Mouse (Mus musculus): ENCODE data around the gene Alyref. TPM values are rescaled to one million over a fixed set of nuclear protein-coding genes. Genes with fewer than 3 reads are reported as not detected.
A peak's percentile ranks its signal among the peaks of the same experiment; 100 is the strongest.

Gene Alyref
- total and polyA plus RNA-seq, 3 experiments = 122 to 505 (median 280) TPM

- no peaks in the 10 kb centered on the region for H3K9me3 ChIP-seq (replicated peaks)
- ATAC-seq (ENCODE audit: extremely low read depth, insufficient number of reproducible peaks, low FRiP score, poor library complexity, severe bottlenecking) = peak; percentile 32; the same call in 1 of the 2 replicates
- DNase-seq (ENCODE audit: low spot score) = no peak
- no peaks in the 10 kb centered on the region for H3K27me3 ChIP-seq (ENCODE audit: insufficient read depth, low read length)
- no peak overlapping the region for H3K4me3 ChIP-seq (ENCODE audit: low read depth, low read length)
- no peak for TF ChIP-seq GATA2 (IDR thresholded peaks at IDR 0.05; ENCODE audit: borderline replicate concordance, low read depth, low read length)
- no peak for TF ChIP-seq GATA1 (IDR thresholded peaks at IDR 0.05; ENCODE audit: borderline replicate concordance, low read length)
- no peak for TF ChIP-seq CTCF (IDR thresholded peaks at IDR 0.05; ENCODE audit: low read depth, low read length)
- TF ChIP-seq POLR2AphosphoS5 (IDR thresholded peaks at IDR 0.05; ENCODE audit: insufficient replicate concordance, low read depth, low read length) = no peak
- peaks cover 73% of the 10 kb centered on the region for H3K36me3 ChIP-seq (replicated peaks)
- H3K4me1 ChIP-seq (ENCODE audit: insufficient read depth, low read depth, low read length) = peaks cover 36% of the 10 kb centered on the region
Observed at GRCm38 (mm10) chr11:120547469-120547868, 50.7 kb downstream of the Alyref start.

- H3K36me3 ChIP-seq (replicated peaks) = peaks cover 74% of the 10 kb centered on the region
- H3K9me3 ChIP-seq (replicated peaks) = no peaks in the 10 kb centered on the region
- no peak overlapping the region for H3K4me3 ChIP-seq (ENCODE audit: low read depth, low read length)
- no peaks in the 10 kb centered on the region for H3K27me3 ChIP-seq (ENCODE audit: insufficient read depth, low read length)
- TF ChIP-seq TAL1 (conservative IDR thresholded peaks at IDR 0.05; ENCODE audit: low read depth, low read length) (no peak), CTCF (IDR thresholded peaks at IDR 0.05; ENCODE audit: low read depth, low read length) (no peak), GATA2 (IDR thresholded peaks at IDR 0.05; ENCODE audit: borderline replicate concordance, low read depth, low read length) (no peak), GATA1 (IDR thresholded peaks at IDR 0.05; ENCODE audit: borderline replicate concordance, low read length) (no peak), POLR2AphosphoS5 (IDR thresholded peaks at IDR 0.05; ENCODE audit: insufficient replicate concordance, low read depth, low read length) (no peak)
- DNase-seq (ENCODE audit: low spot score) = no peak
- H3K4me1 ChIP-seq (ENCODE audit: insufficient read depth, low read depth, low read length) = peaks cover 39% of the 10 kb centered on the region
- ATAC-seq (ENCODE audit: extremely low read depth, insufficient number of reproducible peaks, low FRiP score, poor library complexity, severe bottlenecking) = no peak
Observed at GRCm38 (mm10) chr11:120545964-120546363, 52.2 kb downstream of the Alyref start.

GRCm38 (mm10) chr11:120542376-120542775 lies 55.8 kb downstream of the Alyref start:
- H3K36me3 ChIP-seq (replicated peaks) = peaks cover 59% of the 10 kb centered on the region
- no peaks in the 10 kb centered on the region for H3K9me3 ChIP-seq (replicated peaks)
- TF ChIP-seq GATA1 (IDR thresholded peaks at IDR 0.05; ENCODE audit: borderline replicate concordance, low read length) = no peak
- TF ChIP-seq GATA2 (IDR thresholded peaks at IDR 0.05; ENCODE audit: borderline replicate concordance, low read depth, low read length) = no peak
- TF ChIP-seq CTCF (IDR thresholded peaks at IDR 0.05; ENCODE audit: low read depth, low read length) = no peak
- TF ChIP-seq TAL1 (conservative IDR thresholded peaks at IDR 0.05; ENCODE audit: low read depth, low read length) = no peak
- no peak for TF ChIP-seq POLR2AphosphoS5 (IDR thresholded peaks at IDR 0.05; ENCODE audit: insufficient replicate concordance, low read depth, low read length)
- peaks cover 26% of the 10 kb centered on the region for H3K4me1 ChIP-seq (ENCODE audit: insufficient read depth, low read depth, low read length)
- no peak overlapping the region for H3K4me3 ChIP-seq (ENCODE audit: low read depth, low read length)
- ATAC-seq (ENCODE audit: extremely low read depth, insufficient number of reproducible peaks, low FRiP score, poor library complexity, severe bottlenecking) = no peak
- DNase-seq (ENCODE audit: low spot score) = no peak
- peaks cover 21% of the 10 kb centered on the region for H3K27me3 ChIP-seq (ENCODE audit: insufficient read depth, low read length)

Other genes starting within 250 kb of the Alyref start
Only the 20 nearest of the 35 such genes appear.
- gene Mrpl12, start 113.8 kb downstream of the Alyref start, total RNA-seq (2014; fragmentation: Nextera tagmentation) = 60.5 and 63.2 TPM in 2 replicates
- 125 and 140 TPM in 2 replicates for gene Mrpl12, start 113.8 kb downstream of the Alyref start, total RNA-seq (2017)
- 514 and 633 TPM in 2 replicates for gene Mrpl12, start 113.8 kb downstream of the Alyref start, polyA plus RNA-seq (2012)
- gene Slc25a10, start 106.5 kb downstream of the Alyref start, total RNA-seq (2014; fragmentation: Nextera tagmentation) = 18.2 and 18.7 TPM in 2 replicates
- gene Slc25a10, start 106.5 kb downstream of the Alyref start, total RNA-seq (2017) = 22.1 and 27.6 TPM in 2 replicates
- 38.7 and 45.3 TPM in 2 replicates for gene Slc25a10, start 106.5 kb downstream of the Alyref start, polyA plus RNA-seq (2012)
- not detected in 2 replicates for gene Gcgr, start 67.7 kb downstream of the Alyref start, total RNA-seq (2014; fragmentation: Nextera tagmentation)
- gene Gcgr, start 67.7 kb downstream of the Alyref start, total RNA-seq (2017) = not detected in 2 replicates
- not detected in 2 replicates for gene Gcgr, start 67.7 kb downstream of the Alyref start, polyA plus RNA-seq (2012)
- gene Mcrip1, start 48.6 kb downstream of the Alyref start, total RNA-seq (2014; fragmentation: Nextera tagmentation) = 53.8 and 64.3 TPM in 2 replicates
- 19.2 and 20.9 TPM in 2 replicates for gene Mcrip1, start 48.6 kb downstream of the Alyref start, total RNA-seq (2017)
- 176 and 205 TPM in 2 replicates for gene Mcrip1, start 48.6 kb downstream of the Alyref start, polyA plus RNA-seq (2012)
- gene Ppp1r27, start 47.2 kb downstream of the Alyref start, total RNA-seq (2014; fragmentation: Nextera tagmentation) = not detected in 2 replicates
- gene Ppp1r27, start 47.2 kb downstream of the Alyref start, total RNA-seq (2017) = not detected in 2 replicates
- not detected in 2 replicates for gene Ppp1r27, start 47.2 kb downstream of the Alyref start, polyA plus RNA-seq (2012)
- gene P4hb, start 25.1 kb downstream of the Alyref start, total RNA-seq (2014; fragmentation: Nextera tagmentation) = 268 and 289 TPM in 2 replicates
- gene P4hb, start 25.1 kb downstream of the Alyref start, total RNA-seq (2017) = 411 and 414 TPM in 2 replicates
- 516 and 719 TPM in 2 replicates for gene P4hb, start 25.1 kb downstream of the Alyref start, polyA plus RNA-seq (2012)
- 354 and 381 TPM in 2 replicates for gene Arhgdia, start 16.7 kb downstream of the Alyref start, total RNA-seq (2014; fragmentation: Nextera tagmentation)
- 155 and 158 TPM in 2 replicates for gene Arhgdia, start 16.7 kb downstream of the Alyref start, total RNA-seq (2017)
- 1,000 and 1,072 TPM in 2 replicates for gene Arhgdia, start 16.7 kb downstream of the Alyref start, polyA plus RNA-seq (2012)
- gene Anapc11, start 56 bp upstream of the Alyref start, total RNA-seq (2014; fragmentation: Nextera tagmentation) = 83.1 and 83.8 TPM in 2 replicates
- gene Anapc11, start 56 bp upstream of the Alyref start, total RNA-seq (2017) = 62.3 and 69.3 TPM in 2 replicates
- 176 and 212 TPM in 2 replicates for gene Anapc11, start 56 bp upstream of the Alyref start, polyA plus RNA-seq (2012)
- gene Npb, start 10.1 kb upstream of the Alyref start, total RNA-seq (2014; fragmentation: Nextera tagmentation) = 1.9 and 2.6 TPM in 2 replicates
- 0.58 TPM in 1 of 2 replicates, not detected in the other for gene Npb, start 10.1 kb upstream of the Alyref start, total RNA-seq (2017)
- 3.2 and 3.8 TPM in 2 replicates for gene Npb, start 10.1 kb upstream of the Alyref start, polyA plus RNA-seq (2012)
- gene Pcyt2, start 19.6 kb upstream of the Alyref start, total RNA-seq (2014; fragmentation: Nextera tagmentation) = 29.0 and 43.1 TPM in 2 replicates
- gene Pcyt2, start 19.6 kb upstream of the Alyref start, total RNA-seq (2017) = 102 and 119 TPM in 2 replicates
- gene Pcyt2, start 19.6 kb upstream of the Alyref start, polyA plus RNA-seq (2012) = 129 and 146 TPM in 2 replicates
- 28.9 and 35.3 TPM in 2 replicates for gene Sirt7, start 26.9 kb upstream of the Alyref start, total RNA-seq (2014; fragmentation: Nextera tagmentation)
- 74.5 and 96.2 TPM in 2 replicates for gene Sirt7, start 26.9 kb upstream of the Alyref start, total RNA-seq (2017)
- gene Sirt7, start 26.9 kb upstream of the Alyref start, polyA plus RNA-seq (2012) = 169 and 256 TPM in 2 replicates
- gene Mafg, start 35.2 kb upstream of the Alyref start, total RNA-seq (2014; fragmentation: Nextera tagmentation) = 16.3 and 17.5 TPM in 2 replicates
- 18.9 and 21.9 TPM in 2 replicates for gene Mafg, start 35.2 kb upstream of the Alyref start, total RNA-seq (2017)
- 29.2 and 38.9 TPM in 2 replicates for gene Mafg, start 35.2 kb upstream of the Alyref start, polyA plus RNA-seq (2012)
- 14.7 and 14.8 TPM in 2 replicates for gene Pycr1, start 45.4 kb upstream of the Alyref start, total RNA-seq (2014; fragmentation: Nextera tagmentation)
- 1.0 and 1.5 TPM in 2 replicates for gene Pycr1, start 45.4 kb upstream of the Alyref start, total RNA-seq (2017)
- gene Pycr1, start 45.4 kb upstream of the Alyref start, polyA plus RNA-seq (2012) = 1.9 and 2.4 TPM in 2 replicates
- gene Myadml2, start 49.8 kb upstream of the Alyref start, total RNA-seq (2014; fragmentation: Nextera tagmentation) = not detected in 2 replicates
- not detected in 2 replicates for gene Myadml2, start 49.8 kb upstream of the Alyref start, total RNA-seq (2017)
- not detected in 2 replicates for gene Myadml2, start 49.8 kb upstream of the Alyref start, polyA plus RNA-seq (2012)
- gene Notum, start 62.8 kb upstream of the Alyref start, total RNA-seq (2014; fragmentation: Nextera tagmentation) = not detected in 2 replicates
- 0.16 TPM in 1 of 2 replicates, not detected in the other for gene Notum, start 62.8 kb upstream of the Alyref start, total RNA-seq (2017)
- not detected in 2 replicates for gene Notum, start 62.8 kb upstream of the Alyref start, polyA plus RNA-seq (2012)
- gene Aspscr1, start 74.6 kb upstream of the Alyref start, total RNA-seq (2014; fragmentation: Nextera tagmentation) = 57.0 and 79.7 TPM in 2 replicates
- gene Aspscr1, start 74.6 kb upstream of the Alyref start, total RNA-seq (2017) = 39.2 and 43.2 TPM in 2 replicates
- 248 and 301 TPM in 2 replicates for gene Aspscr1, start 74.6 kb upstream of the Alyref start, polyA plus RNA-seq (2012)
- 250 and 284 TPM in 2 replicates for gene Cenpx, start 115.4 kb upstream of the Alyref start, total RNA-seq (2014; fragmentation: Nextera tagmentation)
- gene Cenpx, start 115.4 kb upstream of the Alyref start, total RNA-seq (2017) = 67.2 and 81.2 TPM in 2 replicates
- 60.9 and 158 TPM in 2 replicates for gene Cenpx, start 115.4 kb upstream of the Alyref start, polyA plus RNA-seq (2012)
- 6.4 and 12.1 TPM in 2 replicates for gene Lrrc45, start 115.6 kb upstream of the Alyref start, total RNA-seq (2014; fragmentation: Nextera tagmentation)
- 20.0 and 22.2 TPM in 2 replicates for gene Lrrc45, start 115.6 kb upstream of the Alyref start, total RNA-seq (2017)
- gene Lrrc45, start 115.6 kb upstream of the Alyref start, polyA plus RNA-seq (2012) = 23.3 and 25.4 TPM in 2 replicates
- gene Rac3, start 123.1 kb upstream of the Alyref start, total RNA-seq (2014; fragmentation: Nextera tagmentation) = 2.1 TPM in 1 of 2 replicates, not detected in the other
- 0.66 and 0.81 TPM in 2 replicates for gene Rac3, start 123.1 kb upstream of the Alyref start, total RNA-seq (2017)
- 1.3 and 2.6 TPM in 2 replicates for gene Rac3, start 123.1 kb upstream of the Alyref start, polyA plus RNA-seq (2012)
- 16.6 and 37.5 TPM in 2 replicates for gene Dcxr, start 128.9 kb upstream of the Alyref start, total RNA-seq (2014; fragmentation: Nextera tagmentation)
- gene Dcxr, start 128.9 kb upstream of the Alyref start, total RNA-seq (2017) = 13.1 and 18.4 TPM in 2 replicates
- gene Dcxr, start 128.9 kb upstream of the Alyref start, polyA plus RNA-seq (2012) = 21.0 and 24.2 TPM in 2 replicates